Mouse (Mus musculus): ENCODE measurements around the gene Slc44a3. TPM values are rescaled to one million over a fixed set of nuclear protein-coding genes. Genes with fewer than 3 reads are reported as not detected.

The Slc44a3 gene
- polyA plus RNA-seq, 1 experiment from 2014 or later: 1.5 TPM

- no peak for ATAC-seq (ENCODE audit: insufficient number of reproducible peaks, insufficient read depth, low FRiP score, low read depth)
- Histone ChIP-seq H3K4me3 (ENCODE audit: control insufficient read depth in 1 of 2, insufficient read depth in 1 of 2, low read depth in 1 of 2, low read length in 2 of 2) (no peak overlapping the region), H3K27me3 (ENCODE audit: control insufficient read depth, insufficient read depth, low read length) (no peaks in the 10 kb centered on the region), H3K27ac (replicated peaks in 1 of 2; ENCODE audit: control insufficient read depth in 1 of 2, insufficient read depth in 1 of 2, low read depth in 2 of 2, low read length in 2 of 2) (no peak overlapping the region), H3K4me1 (ENCODE audit: control insufficient read depth in 2 of 2, insufficient read depth in 2 of 2, low read length in 2 of 2) (peaks cover 0 to 4% of the 10 kb centered on the region in 2 experiments; a peak in 1 of 4 replicates), H3K9me3 (ENCODE audit: control insufficient read depth, low read length) (no peaks in the 10 kb centered on the region), H3K4me2 (ENCODE audit: low read length) (no peak overlapping the region), H3K9ac (ENCODE audit: low read length) (no peak overlapping the region), H3K36me3 (ENCODE audit: control insufficient read depth, insufficient read depth, low read length) (no peaks in the 10 kb centered on the region)
- WGBS: 52% methylated on average over 6 of the region's 6 CpGs
Measured at GRCm38 (mm10) chr3:121411450-121411849, 120.8 kb downstream of the Slc44a3 start.

Other genes starting within 250 kb of the Slc44a3 start
- 1.3 and 1.5 TPM in 2 replicates for gene Tmem56, start 249.3 kb downstream of the Slc44a3 start, polyA plus RNA-seq (2014; fragmentation: Nextera tagmentation; extraction: Ambion mirVana)
- 41.9 and 43.7 TPM in 2 replicates for gene Alg14, start 240.6 kb downstream of the Slc44a3 start, polyA plus RNA-seq (2014; fragmentation: Nextera tagmentation; extraction: Ambion mirVana)
- 358 and 372 TPM in 2 replicates for gene Cnn3, start 105.9 kb downstream of the Slc44a3 start, polyA plus RNA-seq (2014; fragmentation: Nextera tagmentation; extraction: Ambion mirVana)
- gene 4930432M17Rik, start 138.4 kb upstream of the Slc44a3 start, polyA plus RNA-seq (2014; fragmentation: Nextera tagmentation; extraction: Ambion mirVana): not detected in 2 replicates
- 6.8 and 6.9 TPM in 2 replicates for gene F3, start 191.1 kb upstream of the Slc44a3 start, polyA plus RNA-seq (2014; fragmentation: Nextera tagmentation; extraction: Ambion mirVana)

All from heart, embryonic 14.5 days (tissue).